Mouse (Mus musculus) neural tube, embryonic 14.5 days (tissue): Measurements from ENCODE around the gene Gm5105. TPM values are rescaled to one million over a fixed set of nuclear protein-coding genes. Genes with fewer than 3 reads are reported as not detected.
A peak's percentile ranks its signal among the peaks of the same experiment; 100 is the strongest.

ENCODE experiments used
- ATAC-seq: fragments of 200-750 bp; cut with Nextera tagmentation; 2 replicates; pipeline ENCODE4 v1.8.0; 2017; ENCODE audit warnings: low read depth, mild to moderate bottlenecking, moderate TSS enrichment, moderate library complexity
- H3K27ac ChIP-seq: fragments of 300-500 bp; sonication (generic); 2 replicates; pipeline ENCODE4 v1.5.1; 2014; ENCODE audit warnings: low read depth, mild to moderate bottlenecking, control low read depth, low read length, moderate library complexity, mixed read lengths
- H3K27me3 ChIP-seq: fragments of 300-500 bp; sonication (generic); 2 replicates; pipeline ENCODE4 v1.6.1; 2014; ENCODE audit warnings: low read length; ENCODE audit not compliant: control insufficient read depth, insufficient read depth
- H3K36me3 ChIP-seq: fragments of 300-500 bp; sonication (generic); 2 replicates; pipeline ENCODE4 v1.6.1; 2014; ENCODE audit warnings: low read length, mixed read lengths; ENCODE audit not compliant: control insufficient read depth, insufficient read depth
- H3K4me1 ChIP-seq: fragments of 300-500 bp; sonication (generic); 2 replicates; pipeline ENCODE4 v1.6.1; 2014; ENCODE audit warnings: low read length; ENCODE audit not compliant: control insufficient read depth, insufficient read depth
- H3K4me2 ChIP-seq: fragments of 300-500 bp; sonication (generic); 2 replicates; pipeline ENCODE4 v1.6.1; 2014; ENCODE audit warnings: mild to moderate bottlenecking, low read depth, low read length, control low read depth
- H3K4me3 ChIP-seq: fragments of 300-500 bp; sonication (generic); 2 replicates; pipeline ENCODE4 v1.5.1; 2014; ENCODE audit warnings: low read depth, low read length, control low read depth, mixed read lengths
- H3K9ac ChIP-seq: fragments of 300-500 bp; sonication (generic); replicated peaks from 2 replicates; pipeline ENCODE4 v1.6.1; 2014; ENCODE audit warnings: low read depth, mild to moderate bottlenecking, control low read depth, low read length, mixed read lengths
- H3K9me3 ChIP-seq: fragments of 300-500 bp; sonication (generic); 2 replicates; pipeline ENCODE4 v1.6.1; 2016; ENCODE audit warnings: low read length; ENCODE audit not compliant: control insufficient read depth
- WGBS: fragments of 180-500 bp; shearing (Covaris S2); extraction: QIAGEN DNeasy Blood & Tissue Kit; methylation state at CpG from one replicate; pipeline ENCODE4 v1.1.7; 2014; 5-methylcytosine and 5-hydroxymethylcytosine counted together
- polyA plus RNA-seq: library from polyadenylated mRNA; unstranded; fragments of >200 nt; fragmentation: Nextera tagmentation; extraction: Ambion mirVana; gene quantifications from 2 replicates; pipeline ENCODE4 v1.2.1, GENCODE M21; 2014

Gm5105 gene
- polyA plus RNA-seq, 1 experiment from 2014 or later = 0.24 TPM

- H3K4me2 ChIP-seq = no peak overlapping the region
- no peaks in the 10 kb centered on the region for H3K4me1 ChIP-seq
- H3K9ac ChIP-seq = no peak overlapping the region
- H3K9me3 ChIP-seq = no peaks in the 10 kb centered on the region
- 83% methylated on average over 19 of the region's 19 CpGs for WGBS
- no peaks in the 10 kb centered on the region for H3K36me3 ChIP-seq
- no peaks in the 10 kb centered on the region for H3K27me3 ChIP-seq
- ATAC-seq = peak; percentile 14; the same call in 1 of the 2 replicates
- no peak overlapping the region for H3K27ac ChIP-seq
- H3K4me3 ChIP-seq = no peak overlapping the region
Observed at GRCm38 (mm10) chr3:138096263-138097028, 29.3 kb upstream of the Gm5105 start.

- no peak overlapping the region for H3K4me2 ChIP-seq
- WGBS = 53% methylated on average over 10 of the region's 10 CpGs
- no peaks in the 10 kb centered on the region for H3K9me3 ChIP-seq
- H3K4me3 ChIP-seq = no peak overlapping the region
- no peak overlapping the region for H3K9ac ChIP-seq
- no peaks in the 10 kb centered on the region for H3K4me1 ChIP-seq
- ATAC-seq = peak; percentile 82; the same call in 1 of the 2 replicates
- no peak overlapping the region for H3K27ac ChIP-seq
- no peaks in the 10 kb centered on the region for H3K27me3 ChIP-seq
- no peaks in the 10 kb centered on the region for H3K36me3 ChIP-seq
Observed at GRCm38 (mm10) chr3:138095718-138096117, 28.5 kb upstream of the Gm5105 start.

GRCm38 (mm10) chr3:138095301-138095700, 28.1 kb upstream of the Gm5105 start:
- no peak for ATAC-seq
- Histone ChIP-seq H3K4me3 (no peak overlapping the region), H3K9ac (no peak overlapping the region), H3K4me2 (no peak overlapping the region), H3K36me3 (no peaks in the 10 kb centered on the region), H3K27me3 (no peaks in the 10 kb centered on the region), H3K27ac (no peak overlapping the region), H3K9me3 (no peaks in the 10 kb centered on the region), H3K4me1 (no peaks in the 10 kb centered on the region)
- 84% methylated on average over 3 of the region's 3 CpGs for WGBS

GRCm38 (mm10) chr3:138083896-138084295, 16.7 kb upstream of the Gm5105 start:
- H3K4me1 ChIP-seq = no peaks in the 10 kb centered on the region
- H3K9ac ChIP-seq = no peak overlapping the region
- H3K9me3 ChIP-seq = no peaks in the 10 kb centered on the region
- no peak for ATAC-seq
- WGBS = 85% methylated on average over 4 of the region's 4 CpGs
- no peak overlapping the region for H3K4me3 ChIP-seq
- H3K36me3 ChIP-seq = no peaks in the 10 kb centered on the region
- no peak overlapping the region for H3K27ac ChIP-seq
- no peaks in the 10 kb centered on the region; the same call in 1 of the 2 replicates for H3K27me3 ChIP-seq
- H3K4me2 ChIP-seq = no peak overlapping the region

GRCm38 (mm10) chr3:138083073-138083637, 16.0 kb upstream of the Gm5105 start:
- 60% methylated on average over 1 of the region's 1 CpGs for WGBS
- no peak overlapping the region for H3K9ac ChIP-seq
- H3K4me3 ChIP-seq = no peak overlapping the region
- no peak overlapping the region for H3K4me2 ChIP-seq
- no peaks in the 10 kb centered on the region; the same call in 1 of the 2 replicates for H3K27me3 ChIP-seq
- ATAC-seq = no peak
- no peak overlapping the region for H3K27ac ChIP-seq
- H3K36me3 ChIP-seq = no peaks in the 10 kb centered on the region
- no peaks in the 10 kb centered on the region for H3K9me3 ChIP-seq
- H3K4me1 ChIP-seq = no peaks in the 10 kb centered on the region

- H3K4me3 ChIP-seq = no peak overlapping the region
- ATAC-seq = no peak
- no peak overlapping the region for H3K9ac ChIP-seq
- no peak overlapping the region for H3K4me2 ChIP-seq
- no peaks in the 10 kb centered on the region for H3K9me3 ChIP-seq
- WGBS = 92% methylated on average over 1 of the region's 1 CpGs
- H3K27me3 ChIP-seq = no peaks in the 10 kb centered on the region
- no peaks in the 10 kb centered on the region for H3K36me3 ChIP-seq
- H3K27ac ChIP-seq = no peak overlapping the region
- H3K4me1 ChIP-seq = no peaks in the 10 kb centered on the region
Observed at GRCm38 (mm10) chr3:138078701-138079100, 11.5 kb upstream of the Gm5105 start.

- Histone ChIP-seq H3K9ac (no peak overlapping the region), H3K4me1 (no peaks in the 10 kb centered on the region), H3K27me3 (no peaks in the 10 kb centered on the region), H3K4me3 (no peak overlapping the region), H3K36me3 (no peaks in the 10 kb centered on the region), H3K27ac (no peak overlapping the region), H3K4me2 (no peak overlapping the region), H3K9me3 (no peaks in the 10 kb centered on the region)
- no peak for ATAC-seq
- 84% methylated on average over 11 of the region's 11 CpGs for WGBS
Observed at GRCm38 (mm10) chr3:138077476-138078340, 10.5 kb upstream of the Gm5105 start.

GRCm38 (mm10) chr3:138075209-138075608, 8.0 kb upstream of the Gm5105 start:
- ATAC-seq = peak; percentile 82; the same call in 1 of the 2 replicates
- no peaks in the 10 kb centered on the region for H3K36me3 ChIP-seq
- H3K4me3 ChIP-seq = no peak overlapping the region
- H3K27me3 ChIP-seq = no peaks in the 10 kb centered on the region
- H3K27ac ChIP-seq = no peak overlapping the region
- H3K9ac ChIP-seq = no peak overlapping the region
- no peaks in the 10 kb centered on the region for H3K4me1 ChIP-seq
- H3K9me3 ChIP-seq = no peaks in the 10 kb centered on the region
- H3K4me2 ChIP-seq = no peak overlapping the region
- 54% methylated on average over 8 of the region's 8 CpGs for WGBS

- Histone ChIP-seq H3K27me3 (no peaks in the 10 kb centered on the region), H3K9me3 (no peaks in the 10 kb centered on the region), H3K4me3 (no peak overlapping the region), H3K27ac (no peak overlapping the region), H3K9ac (no peak overlapping the region), H3K36me3 (no peaks in the 10 kb centered on the region), H3K4me2 (no peak overlapping the region), H3K4me1 (no peaks in the 10 kb centered on the region)
- WGBS = 100% methylated on average over 1 of the region's 1 CpGs
- no peak for ATAC-seq
Observed at GRCm38 (mm10) chr3:138074214-138074613, 7.0 kb upstream of the Gm5105 start.
